Mouse (Mus musculus) E14TG2a.4 (cell line): ENCODE data around the gene Cd300lf.

Experiments used
- CTCF ChIP-seq: conservative IDR thresholded peaks from 2 replicates; pipeline ENCODE4 v1.5.1; 2014; ENCODE audit warnings: low read length
- POU5F1 ChIP-seq: IDR thresholded peaks from 2 replicates; pipeline ENCODE4 v1.6.1; 2014; ENCODE audit warnings: low read length, borderline replicate concordance

GRCm38 (mm10) chr11:115160883-115161577 lies 27.2 kb upstream of the Cd300lf start:
- TF ChIP-seq CTCF (peak; percentile 94), POU5F1 (no peak)
